Mouse (Mus musculus) ZHBTc4 (cell line): Measurements from ENCODE around the gene Clic5.

ENCODE experiments used
- DNase-seq: peaks from one replicate; pipeline ENCODE4 v3.0.0-alpha.2; 2011; ENCODE audit warnings: low read depth, low spot score

Gene Clic5

DNA sequence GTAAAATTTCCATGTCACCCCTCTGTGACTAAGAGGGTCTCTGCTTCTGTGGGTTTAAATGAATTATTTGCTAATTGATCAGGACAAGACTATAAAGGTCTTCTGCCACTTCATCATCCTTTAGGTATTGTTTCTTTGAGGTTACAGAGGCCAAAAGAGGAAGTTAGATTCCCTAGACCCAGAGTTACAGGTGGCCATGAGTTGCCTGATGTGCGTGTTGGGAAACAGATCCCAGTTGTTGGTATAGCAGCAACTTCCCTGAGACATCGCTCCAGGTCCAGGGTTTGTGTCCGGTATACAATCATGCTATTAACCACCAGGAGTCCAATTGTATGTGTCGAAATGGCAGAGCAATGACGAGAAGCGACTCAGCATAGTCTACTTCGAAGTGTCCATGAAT lies 81.7 kb downstream of the Clic5 start:
- DNase-seq = no peak

DNA sequence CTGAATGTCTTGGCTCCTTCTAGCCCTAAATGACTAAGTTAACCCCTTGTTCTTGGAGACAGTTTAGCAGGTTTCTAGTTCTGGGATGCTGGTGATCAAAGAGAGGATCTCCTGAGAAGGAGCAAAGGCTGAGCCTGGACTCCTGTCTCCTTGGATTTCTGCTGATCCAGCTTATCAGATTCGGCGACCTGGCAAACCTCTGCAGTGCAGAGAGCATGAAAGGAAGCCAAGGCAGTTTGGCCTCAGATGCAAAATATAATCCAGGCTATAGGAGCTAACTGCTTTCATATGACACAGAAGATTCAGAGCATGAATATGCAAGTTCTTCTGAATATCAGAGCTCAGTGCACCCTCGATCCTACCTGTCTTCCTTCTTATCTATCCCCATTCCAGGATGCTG lies 83.0 kb downstream of the Clic5 start:
- DNase-seq = no peak

DNA sequence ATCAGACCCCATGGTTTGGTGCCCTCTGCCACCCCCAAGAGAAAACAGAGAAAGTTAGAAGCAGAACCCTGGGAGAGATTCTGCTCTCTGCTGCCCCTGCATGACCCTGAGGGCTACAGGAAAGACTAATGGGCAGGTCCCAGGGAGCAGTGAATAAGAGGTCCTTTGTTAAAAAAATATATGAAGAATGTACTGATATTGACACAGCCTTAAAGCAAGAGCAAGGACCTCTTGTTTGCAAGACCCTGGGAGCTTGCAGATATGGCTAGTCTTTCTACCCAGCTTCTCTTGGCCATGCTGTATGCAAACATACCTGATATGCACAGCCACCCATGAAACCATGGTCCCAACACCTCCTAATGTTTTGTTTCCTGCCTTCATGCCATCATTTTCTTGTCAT lies 86.4 kb downstream of the Clic5 start:
- DNase-seq = no peak

DNA sequence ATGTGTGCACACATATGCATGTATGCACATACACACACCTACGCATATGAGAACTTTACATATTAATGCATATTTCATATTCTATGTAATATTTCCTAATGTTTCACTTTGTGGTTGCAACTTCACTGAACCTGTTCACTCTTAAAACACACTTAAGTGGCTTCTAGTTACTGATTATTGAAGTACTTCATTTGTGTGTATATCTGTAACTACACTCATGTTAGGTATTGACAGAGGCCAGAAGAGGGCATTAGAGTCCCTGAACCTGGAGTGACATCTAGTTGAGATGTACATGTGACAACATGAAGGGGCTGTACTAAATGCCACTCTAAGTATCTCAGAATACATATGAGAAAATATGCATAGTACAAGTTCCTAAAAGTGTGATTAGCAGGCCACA lies 99.9 kb downstream of the Clic5 start:
- no peak for DNase-seq

DNA sequence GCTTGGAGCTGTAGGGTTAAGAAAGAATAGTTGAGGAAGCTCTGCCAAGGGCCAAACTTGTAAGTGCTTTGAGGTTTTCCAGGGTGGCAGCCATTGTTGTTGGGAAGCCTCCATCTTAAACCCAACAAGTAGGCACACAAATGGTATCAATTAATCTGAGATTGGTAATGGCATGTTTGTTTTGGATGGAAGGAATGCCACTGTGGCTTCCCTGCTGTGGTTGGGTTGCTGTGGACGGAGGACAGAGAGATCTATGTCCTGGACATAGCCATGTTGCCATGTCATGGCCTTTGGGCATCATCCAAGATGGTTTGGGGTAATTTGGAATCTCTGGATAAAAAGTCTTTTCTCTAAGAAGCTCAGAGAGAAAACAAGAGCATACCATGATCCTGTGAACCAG lies 108.8 kb downstream of the Clic5 start:
- DNase-seq = no peak

DNA sequence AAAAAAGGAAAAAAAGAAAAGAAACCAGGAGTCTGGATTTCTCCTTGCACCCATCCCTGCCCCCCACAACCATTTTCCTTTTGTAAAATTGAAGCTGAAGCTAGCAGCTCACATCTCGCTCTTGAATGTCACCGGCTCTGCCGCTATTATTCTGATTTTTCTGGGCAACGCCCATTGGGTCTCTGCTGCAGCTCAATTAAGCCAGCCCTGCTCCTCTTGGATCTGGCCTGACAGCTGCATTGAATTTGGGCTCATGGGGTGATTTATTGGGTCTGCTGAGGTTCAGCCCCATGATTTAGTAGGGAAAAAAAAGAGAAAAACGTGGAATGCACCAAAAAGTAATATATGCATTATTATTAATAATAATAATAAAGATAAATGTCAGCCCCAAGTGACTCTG lies 111.9 kb downstream of the Clic5 start:
- DNase-seq = no peak

DNA sequence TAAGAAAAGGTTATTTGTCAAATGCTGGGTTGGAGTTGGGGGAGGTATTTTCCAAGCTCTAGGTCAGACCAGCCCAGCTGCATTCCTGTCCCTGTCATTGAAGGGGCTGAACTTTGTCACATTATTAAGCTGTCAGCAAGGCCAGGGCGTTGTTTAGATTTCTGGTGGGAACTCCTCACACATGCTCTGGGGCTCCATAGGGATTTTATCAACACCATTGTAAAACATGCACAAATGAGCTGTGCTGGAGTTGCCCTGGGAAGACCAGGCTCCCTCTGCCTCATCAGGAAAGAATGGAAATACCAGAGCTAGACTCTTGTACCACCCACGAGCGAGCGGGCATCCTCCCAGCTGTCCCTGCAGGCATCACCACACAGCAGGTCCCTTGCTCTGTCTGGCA lies 112.3 kb downstream of the Clic5 start:
- no peak for DNase-seq

DNA sequence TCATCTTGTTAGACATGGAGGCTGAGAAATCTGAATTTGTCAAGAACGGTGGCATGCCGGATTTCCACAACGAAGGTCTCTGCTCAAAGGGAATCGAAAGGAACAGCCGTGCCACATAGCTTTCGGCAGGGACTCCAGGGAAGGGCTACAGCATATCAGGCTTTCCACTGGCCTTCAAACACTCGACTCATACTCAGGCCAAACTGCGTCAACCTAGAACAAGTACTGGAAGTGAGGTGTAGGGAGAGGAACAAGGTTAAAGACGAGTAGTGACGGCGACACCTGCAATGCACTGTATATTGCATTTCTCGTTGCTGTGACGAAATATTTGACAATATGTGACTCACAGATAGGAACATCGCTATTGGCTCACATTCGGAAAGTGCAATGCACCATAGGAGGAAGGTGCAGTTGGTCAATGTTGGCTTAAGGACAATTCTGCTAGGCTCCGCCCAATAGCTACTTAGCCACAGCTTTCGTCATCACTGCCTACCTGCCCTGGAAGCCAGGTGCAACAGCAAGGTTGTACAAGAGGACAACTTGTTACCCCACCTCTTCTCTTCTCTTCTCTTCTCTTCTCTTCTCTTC lies 112.9 kb downstream of the Clic5 start:
- no peak for DNase-seq

DNA sequence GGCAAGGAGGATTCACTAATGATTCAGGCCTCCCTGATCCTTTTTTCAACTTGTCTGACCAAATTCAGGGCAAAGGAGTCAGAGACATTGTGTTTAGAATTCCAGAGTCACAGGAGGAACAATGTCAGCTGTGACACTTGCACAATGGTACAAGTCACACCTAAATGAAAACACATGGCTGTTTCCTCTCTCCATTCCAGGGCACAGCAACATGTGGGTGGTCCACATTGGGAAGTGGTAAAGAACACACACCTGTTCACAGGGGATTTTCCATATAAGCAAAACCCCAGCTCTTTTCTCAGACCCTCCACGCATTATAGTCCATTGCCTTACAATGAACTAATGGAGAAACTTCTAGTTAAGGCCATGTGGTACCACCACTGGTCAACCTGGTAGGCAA lies 115.7 kb downstream of the Clic5 start:
- no peak for DNase-seq

DNA sequence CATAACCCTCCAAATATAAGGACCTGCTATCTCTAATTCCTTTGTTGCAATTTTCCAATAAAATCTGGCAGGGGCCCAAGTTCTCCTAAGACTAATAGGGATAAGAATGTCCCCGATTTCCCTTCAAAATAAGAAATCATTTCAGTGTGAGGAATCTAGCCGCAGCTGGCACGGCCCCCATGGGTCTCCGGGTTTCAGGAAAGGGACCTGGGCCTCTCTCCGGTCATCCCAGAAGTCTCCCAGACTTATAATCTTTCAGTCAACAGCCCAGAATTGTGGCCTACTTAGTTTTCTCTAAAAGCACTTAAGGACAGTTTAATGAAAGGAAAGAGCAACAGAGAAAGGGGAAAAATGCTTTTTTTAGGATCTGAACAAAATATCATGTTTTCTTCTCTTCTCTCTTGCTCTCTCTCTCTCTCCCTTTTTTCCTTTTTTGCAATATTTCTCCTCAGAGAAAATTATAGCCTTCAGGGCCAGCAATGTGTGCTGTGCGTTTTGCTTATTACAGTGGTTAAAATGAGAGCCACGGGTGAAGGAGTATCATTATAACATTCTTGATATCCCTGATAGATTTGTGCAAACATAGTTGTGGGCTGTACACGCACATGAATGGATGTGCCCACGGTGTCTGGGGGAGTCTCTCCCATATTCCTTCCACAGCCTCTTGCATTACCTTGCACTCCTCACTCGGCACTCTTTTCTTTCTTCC lies 121.7 kb downstream of the Clic5 start:
- DNase-seq = no peak

DNA sequence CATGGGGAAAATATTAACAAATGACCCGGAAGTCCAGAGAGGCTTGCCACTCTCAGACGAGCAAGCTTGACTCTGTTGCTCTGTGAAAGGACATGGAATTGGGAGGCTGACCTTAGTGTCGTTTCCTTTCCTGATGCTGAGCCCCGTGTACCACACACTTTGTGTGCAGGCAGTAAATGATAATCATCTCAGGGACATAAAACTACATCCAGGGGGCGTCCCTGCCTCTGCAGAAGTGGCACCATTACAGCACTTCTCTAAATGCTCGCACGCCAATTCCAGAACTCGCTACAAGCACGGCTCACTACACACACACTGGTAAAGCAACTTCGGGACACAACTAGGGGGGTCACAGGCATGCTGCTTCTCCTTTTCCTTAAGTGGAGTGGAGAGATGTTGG lies 136.9 kb downstream of the Clic5 start:
- no peak for DNase-seq

DNA sequence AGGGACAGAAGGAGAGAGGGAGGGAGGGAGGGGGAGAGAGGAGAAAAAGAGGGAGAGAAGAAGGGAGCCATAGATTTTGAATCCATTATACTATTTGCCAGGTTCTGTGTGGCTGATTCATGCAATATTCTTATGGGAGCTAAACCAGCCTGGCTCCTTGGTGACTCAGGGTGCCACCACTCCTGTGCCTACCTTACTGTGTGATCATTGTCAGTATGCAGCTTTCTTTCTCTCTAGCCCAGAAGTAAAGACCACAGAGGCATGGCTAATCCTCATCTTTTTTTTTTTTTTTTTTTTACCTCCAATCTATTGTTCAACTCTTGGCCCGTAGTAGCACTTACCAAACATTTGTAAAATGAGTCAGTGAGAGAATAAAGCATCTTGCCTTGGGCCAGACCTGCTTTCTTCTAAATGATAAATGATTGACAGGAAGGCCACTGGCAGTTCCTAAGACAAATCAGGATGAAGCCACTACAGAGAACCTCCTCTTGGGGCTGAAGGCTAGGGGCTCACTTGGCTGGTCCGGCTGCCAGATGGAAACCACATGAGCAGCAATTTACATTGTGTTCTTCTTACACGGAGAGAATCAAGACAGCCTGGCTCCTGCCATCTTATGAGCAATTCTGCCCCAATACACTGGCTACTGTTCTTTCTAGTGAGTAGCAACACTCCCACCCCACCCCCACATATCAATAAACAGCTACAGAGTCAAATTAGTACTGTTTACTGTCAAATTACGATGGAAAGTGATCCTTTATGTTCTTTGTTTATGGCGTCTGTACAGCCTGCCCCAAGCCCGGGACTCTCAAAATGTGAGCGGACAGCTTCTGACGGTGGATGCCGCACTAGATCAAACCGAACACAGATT lies 139.1 kb downstream of the Clic5 start:
- DNase-seq = no peak

DNA sequence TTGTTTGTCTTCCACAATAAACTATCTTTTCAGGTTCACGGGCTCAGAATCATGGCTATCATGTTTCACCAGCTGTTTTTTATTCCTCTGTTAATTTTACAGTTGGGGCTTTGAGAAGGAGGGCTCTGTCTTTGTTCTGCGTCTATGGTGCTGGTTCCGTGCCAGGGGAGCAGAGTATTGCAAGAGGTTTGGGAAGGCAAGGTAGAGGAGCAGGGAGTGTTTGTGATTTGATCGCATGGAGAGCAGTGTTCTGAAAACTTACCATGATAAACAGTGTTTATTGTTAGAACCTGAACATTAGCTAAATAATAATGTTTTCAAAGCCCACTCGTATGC lies 139.7 kb downstream of the Clic5 start:
- no peak for DNase-seq
